Mouse (Mus musculus) ES-E14 (cell line): ENCODE results near the gene Kat6b. TPM values are rescaled to one million over a fixed set of nuclear protein-coding genes. Genes with fewer than 3 reads are reported as not detected.
A peak's percentile ranks its signal among the peaks of the same experiment; 100 is the strongest.

Experiments used
- DNase-seq: peaks from one replicate; pipeline ENCODE4 v3.0.0-alpha.2; 2013; ENCODE audit warnings: low read depth, low spot score
- H3K27ac ChIP-seq: 2 replicates; pipeline ENCODE4 v1.5.1; 2012; ENCODE audit warnings: low read depth, mild to moderate bottlenecking, low read length, moderate library complexity, mixed read lengths; ENCODE audit not compliant: poor library complexity, insufficient read depth, severe bottlenecking
- H3K36me3 ChIP-seq: 2 replicates; pipeline ENCODE4 v1.6.1; 2012; ENCODE audit warnings: mild to moderate bottlenecking, low read length, moderate library complexity, mixed read lengths; ENCODE audit not compliant: control insufficient read depth, poor library complexity, insufficient read depth, severe bottlenecking
- H3K4me1 ChIP-seq, 2 experiments: fragments of 150-350 bp in 1 of 2; sonication (generic) in 1 of 2; 2 replicates each; pipeline ENCODE4 v1.6.1; 2012; ENCODE audit warnings: low read length in 2 of 2, mild to moderate bottlenecking in 1 of 2, mixed read lengths in 1 of 2; ENCODE audit not compliant: control insufficient read depth in 2 of 2, insufficient read depth in 2 of 2, poor library complexity in 1 of 2
- H3K4me3 ChIP-seq, 2 experiments: fragments of 150-350 bp in 1 of 2; sonication (generic) in 1 of 2; 2 replicates each; pipeline ENCODE4 v1.5.1; 2012; ENCODE audit warnings: low read length in 2 of 2, low read depth in 1 of 2, mild to moderate bottlenecking in 1 of 2, mixed read lengths in 1 of 2; ENCODE audit not compliant: insufficient read depth in 1 of 2, poor library complexity in 1 of 2, severe bottlenecking in 1 of 2
- H3K9ac ChIP-seq: 2 replicates; pipeline ENCODE4 v1.6.1; 2012; ENCODE audit warnings: low read depth, mild to moderate bottlenecking, low read length, mixed read lengths; ENCODE audit not compliant: poor library complexity, insufficient read depth, severe bottlenecking
- H3K9me3 ChIP-seq: fragments of 150-350 bp; sonication (generic); 2 replicates; pipeline ENCODE4 v1.6.1; 2012; ENCODE audit warnings: low read depth, mild to moderate bottlenecking, low read length; ENCODE audit not compliant: control insufficient read depth, insufficient read depth
- CHD2 ChIP-seq: IDR thresholded peaks from 2 replicates; pipeline ENCODE4 v1.6.1; 2014; ENCODE audit warnings: mild to moderate bottlenecking, low read depth, low read length, inconsistent platforms
- HCFC1 ChIP-seq: IDR thresholded peaks from 2 replicates; pipeline ENCODE4 v1.6.1; 2012; ENCODE audit warnings: low read length, inconsistent platforms, borderline replicate concordance; ENCODE audit not compliant: insufficient read depth
- MAFK ChIP-seq: IDR thresholded peaks from 2 replicates; pipeline ENCODE4 v1.6.1; 2014; ENCODE audit warnings: mild to moderate bottlenecking, low read depth, low read length, inconsistent platforms; ENCODE audit not compliant: insufficient read depth
- ZC3H11A ChIP-seq: IDR thresholded peaks from 2 replicates; pipeline ENCODE4 v1.6.1; 2012; ENCODE audit warnings: low read depth, mild to moderate bottlenecking, inconsistent platforms, low read length, borderline replicate concordance
- ZNF384 ChIP-seq: IDR thresholded peaks from 2 replicates; pipeline ENCODE4 v1.6.1; 2012; ENCODE audit warnings: low read depth, low read length, inconsistent platforms
- in situ Hi-C, 2 experiments: fragments of 600-800 bp; cut with MboI; formaldehyde crosslinking; loops; one replicate each; pipeline ENCODE4 v1.15.1; 2025; ENCODE audit warnings: low sequenced_read_pairs in 2 of 2, inconsistent platforms in 1 of 2; ENCODE audit not compliant: unreplicated experiment in 2 of 2
- total RNA-seq: library from RNA; depleted of rRNA; stranded (reverse); fragments of 300-350 nt; gene quantifications from 2 replicates; pipeline ENCODE4 v1.2.3, GENCODE M21; 2012

Gene Kat6b
- total RNA-seq, 1 experiment = 172 TPM

DNA sequence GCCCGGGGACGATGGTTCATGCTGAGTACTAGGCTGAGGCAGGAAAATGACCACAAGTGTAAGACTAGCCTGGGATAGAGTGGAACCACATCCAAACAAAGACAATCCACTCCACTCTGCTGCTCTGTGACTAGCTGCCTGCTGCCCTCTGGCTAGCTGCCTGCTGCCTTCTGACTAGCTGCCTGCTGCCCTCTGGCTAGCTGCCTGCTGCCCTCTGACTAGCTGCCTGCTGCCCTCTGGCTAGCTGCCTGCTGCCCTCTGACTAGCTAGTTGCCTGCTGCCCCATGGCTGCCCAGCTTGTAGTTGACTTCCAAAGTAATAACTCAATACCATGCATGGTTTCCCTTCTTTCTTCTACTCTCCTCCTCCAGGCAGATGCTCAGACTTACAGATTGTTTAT lies 4.1 kb upstream of the Kat6b start:
- peaks cover 13 to 20% of the 10 kb centered on the region in 2 experiments for H3K4me1 ChIP-seq
- peak overlapping the region in 1 of 2 experiments; percentile 33; a peak in 2 of 4 replicates for H3K4me3 ChIP-seq
- no peaks in the 10 kb centered on the region for H3K9me3 ChIP-seq
- in situ Hi-C loops = no loop called here
- no peak for TF ChIP-seq MAFK
- no peak for TF ChIP-seq ZNF384
- TF ChIP-seq ZC3H11A = no peak
- no peak for TF ChIP-seq HCFC1
- TF ChIP-seq CHD2 = no peak
- no peak for DNase-seq
- peaks cover 3% of the 10 kb centered on the region; the same call in 1 of the 2 replicates for H3K36me3 ChIP-seq
- peak overlapping the region; percentile 32; the same call in 1 of the 2 replicates for H3K27ac ChIP-seq
- peak overlapping the region; percentile 46; the same call in 1 of the 2 replicates for H3K9ac ChIP-seq

DNA sequence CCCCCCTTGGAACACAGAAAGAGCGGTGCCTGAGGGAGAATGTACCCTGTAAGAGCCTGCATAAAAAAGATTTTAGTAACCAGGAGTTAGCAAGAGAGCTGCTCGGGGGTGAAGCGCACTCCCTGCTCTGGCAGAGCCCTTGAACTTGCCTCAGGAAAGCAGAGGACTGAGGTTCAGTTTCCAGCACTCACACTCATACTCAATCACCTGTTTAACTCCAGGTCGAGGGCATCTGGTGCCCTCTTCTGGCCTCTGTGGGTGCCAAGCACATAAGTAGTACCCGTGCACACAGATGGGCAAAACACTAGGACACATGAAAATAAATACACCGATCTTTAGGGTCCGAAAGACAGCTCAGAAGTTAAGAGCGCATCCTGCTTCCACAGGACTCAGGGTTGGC lies 1.7 kb upstream of the Kat6b start:
- peak overlapping the region; percentile 93 for H3K27ac ChIP-seq

GRCm38 (mm10) chr14:21480191-21480590 lies 1.0 kb upstream of the Kat6b start:
- DNase-seq = no peak
- no peak overlapping the region for H3K4me3 ChIP-seq
- peak overlapping the region; percentile 44 for H3K9ac ChIP-seq
- H3K9me3 ChIP-seq = no peaks in the 10 kb centered on the region
- in situ Hi-C loops = no loop called here
- H3K27ac ChIP-seq = peak overlapping the region; percentile 93
- H3K36me3 ChIP-seq = peaks cover 20% of the 10 kb centered on the region
- no peak for TF ChIP-seq ZC3H11A
- no peak for TF ChIP-seq HCFC1
- TF ChIP-seq CHD2 = no peak
- no peak for TF ChIP-seq ZNF384
- TF ChIP-seq MAFK = no peak
- H3K4me1 ChIP-seq = peaks cover 2 to 10% of the 10 kb centered on the region in 2 experiments; a peak in 3 of 4 replicates

More for the DNA sequence above, 1.7 kb upstream of the Kat6b start:
- Histone ChIP-seq H3K4me3 (no peak overlapping the region), H3K4me1 (peaks cover 2 to 11% of the 10 kb centered on the region in 2 experiments; a peak in 3 of 4 replicates), H3K36me3 (peaks cover 16% of the 10 kb centered on the region), H3K9ac (peak overlapping the region; percentile 41; the same call in 1 of the 2 replicates), H3K9me3 (no peaks in the 10 kb centered on the region)
- in situ Hi-C loops = no loop called here
- DNase-seq = no peak
- no peak for TF ChIP-seq CHD2
- TF ChIP-seq ZC3H11A = no peak
- no peak for TF ChIP-seq ZNF384
- no peak for TF ChIP-seq MAFK
- no peak for TF ChIP-seq HCFC1

DNA sequence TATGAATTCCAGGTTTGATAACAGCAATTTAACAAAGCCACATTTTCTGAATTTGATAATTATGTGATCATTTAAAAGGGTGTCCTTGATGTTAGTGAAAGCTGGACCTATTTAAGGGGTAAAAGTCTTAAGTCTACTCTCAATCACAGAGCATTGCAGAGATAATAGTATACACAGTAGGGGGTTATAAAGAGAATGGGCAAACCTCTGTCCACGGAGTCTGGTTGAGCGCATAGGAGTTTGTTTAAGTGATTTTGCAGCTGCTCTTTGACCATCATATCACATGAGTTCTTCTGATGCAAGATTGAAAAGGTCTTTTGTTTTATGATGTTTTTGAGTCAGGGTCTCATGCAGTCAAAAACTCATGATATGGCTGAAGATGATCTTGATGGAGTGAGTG lies 3.0 kb downstream of the Kat6b start:
- TF ChIP-seq CHD2 (no peak; the same call in 1 of the 2 replicates), HCFC1 (no peak), ZC3H11A (no peak), MAFK (no peak), ZNF384 (no peak)
- Histone ChIP-seq H3K9me3 (no peaks in the 10 kb centered on the region), H3K9ac (peak overlapping the region; percentile 62; the same call in 1 of the 2 replicates), H3K4me1 (peaks cover 2 to 8% of the 10 kb centered on the region in 2 experiments; a peak in 3 of 4 replicates), H3K27ac (peak overlapping the region; percentile 94), H3K36me3 (peaks cover 32% of the 10 kb centered on the region), H3K4me3 (peak overlapping the region; percentile 60 to 83)
- no peak for DNase-seq
- in situ Hi-C loops = no loop called here

DNA sequence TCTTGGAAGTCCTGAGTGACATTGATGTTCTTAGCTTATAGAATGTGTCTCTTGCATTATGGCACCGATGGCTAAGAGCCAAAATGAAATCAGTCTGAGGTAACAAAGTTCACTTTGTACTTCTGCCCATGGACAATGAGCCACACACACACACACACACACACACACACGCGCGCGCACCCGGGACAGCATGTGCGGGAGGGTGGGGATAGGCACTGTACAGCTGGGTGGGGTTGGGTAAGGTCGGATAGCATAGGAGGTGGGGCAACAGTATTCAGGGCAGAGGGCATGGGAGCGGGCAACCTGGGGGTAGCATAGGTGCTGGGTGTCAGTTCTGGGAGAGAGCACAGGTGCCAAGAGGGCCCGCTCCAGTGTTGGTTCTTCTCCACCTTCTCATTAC lies 3.5 kb downstream of the Kat6b start:
- no peak for DNase-seq
- no peak for TF ChIP-seq HCFC1
- no peak for TF ChIP-seq MAFK
- no peak for TF ChIP-seq ZC3H11A
- no peak for TF ChIP-seq CHD2
- TF ChIP-seq ZNF384 = no peak
- peaks cover 2 to 11% of the 10 kb centered on the region in 2 experiments; a peak in 3 of 4 replicates for H3K4me1 ChIP-seq
- peak overlapping the region; percentile 94 for H3K27ac ChIP-seq
- H3K4me3 ChIP-seq = peak overlapping the region; percentile 60 to 83
- in situ Hi-C loops = no loop called here
- peaks cover 34% of the 10 kb centered on the region for H3K36me3 ChIP-seq
- H3K9me3 ChIP-seq = no peaks in the 10 kb centered on the region
- peak overlapping the region; percentile 62 for H3K9ac ChIP-seq
